Mouse (Mus musculus) CH12.LX (cell line): ENCODE data around the gene Plch2. TPM values are rescaled to one million over a fixed set of nuclear protein-coding genes. Genes with fewer than 3 reads are reported as not detected.

ENCODE experiments used
- DNase-seq: peaks from one replicate; pipeline ENCODE4 v3.0.0-alpha.2; 2013; ENCODE audit errors: extremely low read depth
- H3K27ac ChIP-seq: 2 replicates; pipeline ENCODE4 v1.5.1; 2012; ENCODE audit warnings: low read depth, mild to moderate bottlenecking, control low read depth, moderate library complexity; ENCODE audit not compliant: insufficient read depth
- H3K27me3 ChIP-seq: replicated peaks from 2 replicates; pipeline ENCODE3; 2012; ENCODE audit warnings: inconsistent platforms
- H3K36me3 ChIP-seq, 2 experiments: replicated peaks in 1 of 2; 2 replicates each; pipeline versions ENCODE3 to v1.6.1; 2012; ENCODE audit warnings: inconsistent platforms in 1 of 2, low read length in 1 of 2, mild to moderate bottlenecking in 1 of 2, mixed read lengths in 1 of 2, moderate library complexity in 1 of 2; ENCODE audit not compliant: control insufficient read depth in 1 of 2, insufficient read depth in 1 of 2
- H3K4me1 ChIP-seq, 2 experiments: 2 replicates each; pipeline ENCODE4 v1.6.1; 2012; ENCODE audit warnings: inconsistent platforms in 1 of 2, moderate library complexity in 1 of 2; ENCODE audit not compliant: insufficient read depth in 2 of 2, control insufficient read depth in 1 of 2
- H3K4me2 ChIP-seq: 2 replicates; pipeline ENCODE4 v1.6.1; 2012; ENCODE audit warnings: low read depth, mild to moderate bottlenecking, control low read depth; ENCODE audit not compliant: poor library complexity, insufficient read depth, severe bottlenecking
- H3K4me3 ChIP-seq, 3 experiments: fragments of 150-350 bp in 1 of 3; sonication (generic) in 1 of 3; replicated peaks in 1 of 3; 2 replicates each; pipeline versions ENCODE3 to v1.5.1; 2011 to 2012; ENCODE audit warnings: low read depth in 2 of 3, low read length in 2 of 3, mild to moderate bottlenecking in 2 of 3, moderate library complexity in 2 of 3, control low read depth in 1 of 3, improper control_type of control experiment in 1 of 3, inconsistent platforms in 1 of 3, mixed read lengths in 1 of 3; ENCODE audit not compliant: poor library complexity in 1 of 3
- H3K79me2 ChIP-seq: replicated peaks from 2 replicates; pipeline ENCODE4 v1.6.1; 2012; ENCODE audit warnings: mild to moderate bottlenecking, moderate library complexity; ENCODE audit not compliant: control insufficient read depth, poor library complexity, insufficient read depth, severe bottlenecking; ENCODE audit errors: extremely low read depth
- H3K9ac ChIP-seq: 2 replicates; pipeline ENCODE4 v1.6.1; 2012; ENCODE audit warnings: low read depth, mild to moderate bottlenecking, control low read depth, moderate library complexity; ENCODE audit not compliant: insufficient read depth
- H3K9me3 ChIP-seq: replicated peaks from 2 replicates; pipeline ENCODE3; 2012; ENCODE audit warnings: low read length, inconsistent platforms, mixed read lengths
- BHLHE40 ChIP-seq: IDR thresholded peaks from 2 replicates; pipeline ENCODE4 v1.6.1; 2011; ENCODE audit warnings: mild to moderate bottlenecking, low read depth, low read length, improper control_type of control experiment
- CHD1 ChIP-seq: IDR thresholded peaks from 2 replicates; pipeline ENCODE4 v1.6.1; 2012; ENCODE audit warnings: low read depth, low read length, improper control_type of control experiment, inconsistent platforms
- CHD2 ChIP-seq: IDR thresholded peaks from 2 replicates; pipeline ENCODE4 v1.6.1; 2011; ENCODE audit warnings: low read length, improper control_type of control experiment
- CTCF ChIP-seq, 2 experiments: IDR thresholded peaks in 1 of 2; conservative IDR thresholded peaks in 1 of 2; 2 replicates each; pipeline ENCODE4 v1.5.1; 2011 to 2012; ENCODE audit warnings: low read depth in 2 of 2, low read length in 2 of 2, improper control_type of control experiment in 1 of 2, inconsistent platforms in 1 of 2, mild to moderate bottlenecking in 1 of 2, moderate library complexity in 1 of 2
- E2F4 ChIP-seq: IDR thresholded peaks from 2 replicates; pipeline ENCODE4 v1.6.1; 2011; ENCODE audit warnings: low read depth, low read length, improper control_type of control experiment; ENCODE audit not compliant: insufficient replicate concordance
- ELF1 ChIP-seq: IDR thresholded peaks from 2 replicates; pipeline ENCODE4 v1.6.1; 2014; ENCODE audit warnings: low read depth, mild to moderate bottlenecking, inconsistent platforms, low read length, improper control_type of control experiment
- EP300 ChIP-seq: IDR thresholded peaks from 2 replicates; pipeline ENCODE4 v1.6.1; 2011; ENCODE audit warnings: low read length, improper control_type of control experiment
- ETS1 ChIP-seq: conservative IDR thresholded peaks from 2 replicates; pipeline ENCODE4 v1.6.1; 2012; ENCODE audit warnings: low read depth, mild to moderate bottlenecking, inconsistent platforms, low read length, improper control_type of control experiment, moderate library complexity
- GABPA ChIP-seq: IDR thresholded peaks from 2 replicates; pipeline ENCODE4 v1.6.1; 2012; ENCODE audit warnings: low read depth, low read length, improper control_type of control experiment, inconsistent platforms; ENCODE audit not compliant: insufficient replicate concordance
- HCFC1 ChIP-seq: IDR thresholded peaks from 2 replicates; pipeline ENCODE4 v1.6.1; 2012; ENCODE audit warnings: low read depth, mild to moderate bottlenecking, inconsistent platforms, low read length, improper control_type of control experiment
- IRF4 ChIP-seq: IDR thresholded peaks from 2 replicates; pipeline ENCODE4 v1.6.1; 2014; ENCODE audit warnings: low read depth, mild to moderate bottlenecking, inconsistent platforms, low read length, improper control_type of control experiment
- JUN ChIP-seq: IDR thresholded peaks from 2 replicates; pipeline ENCODE4 v1.6.1; 2011; ENCODE audit warnings: low read depth, mild to moderate bottlenecking, low read length, improper control_type of control experiment, moderate library complexity; ENCODE audit not compliant: insufficient read depth
- JUND ChIP-seq: conservative IDR thresholded peaks from 2 replicates; pipeline ENCODE4 v1.6.1; 2011; ENCODE audit warnings: low read depth, low read length, improper control_type of control experiment
- KAT2A ChIP-seq: IDR thresholded peaks from 2 replicates; pipeline ENCODE4 v1.6.1; 2012; ENCODE audit warnings: low read length, improper control_type of control experiment, inconsistent platforms; ENCODE audit not compliant: insufficient replicate concordance
- MAFK ChIP-seq: IDR thresholded peaks from 2 replicates; pipeline ENCODE4 v1.6.1; 2011; ENCODE audit warnings: low read length, improper control_type of control experiment; ENCODE audit not compliant: insufficient replicate concordance
- MAX ChIP-seq: IDR thresholded peaks from 2 replicates; pipeline ENCODE4 v1.6.1; 2011; ENCODE audit warnings: low read length, improper control_type of control experiment
- MAZ ChIP-seq: IDR thresholded peaks from 2 replicates; pipeline ENCODE4 v1.6.1; 2012; ENCODE audit warnings: low read depth, mild to moderate bottlenecking, inconsistent platforms, low read length, improper control_type of control experiment, moderate library complexity
- MEF2A ChIP-seq: IDR thresholded peaks from 2 replicates; pipeline ENCODE4 v1.6.1; 2014; ENCODE audit warnings: low read depth, mild to moderate bottlenecking, inconsistent platforms, low read length, improper control_type of control experiment, borderline replicate concordance
- MXI1 ChIP-seq: IDR thresholded peaks from 2 replicates; pipeline ENCODE4 v1.6.1; 2011; ENCODE audit warnings: mild to moderate bottlenecking, low read depth, low read length, improper control_type of control experiment
- MYC ChIP-seq: IDR thresholded peaks from 2 replicates; pipeline ENCODE4 v1.6.1; 2011; ENCODE audit warnings: low read depth, mild to moderate bottlenecking, improper control_type of control experiment, low read length
- NELFE ChIP-seq: IDR thresholded peaks from 2 replicates; pipeline ENCODE4 v1.6.1; 2011; ENCODE audit warnings: low read depth, low read length, improper control_type of control experiment
- NRF1 ChIP-seq: IDR thresholded peaks from 2 replicates; pipeline ENCODE4 v1.6.1; 2014; ENCODE audit warnings: low read depth, mild to moderate bottlenecking, inconsistent platforms, low read length, improper control_type of control experiment, moderate library complexity
- PAX5 ChIP-seq: IDR thresholded peaks from 2 replicates; pipeline ENCODE4 v1.6.1; 2012; ENCODE audit warnings: low read length, inconsistent platforms, mixed read lengths
- POLR2A ChIP-seq: IDR thresholded peaks from 2 replicates; pipeline ENCODE4 v1.6.1; 2011; ENCODE audit warnings: low read depth, mild to moderate bottlenecking, improper control_type of control experiment, low read length
- POLR2AphosphoS2 ChIP-seq: IDR thresholded peaks from 2 replicates; pipeline ENCODE4 v1.6.1; 2011; ENCODE audit warnings: low read depth, low read length, improper control_type of control experiment
- RAD21 ChIP-seq: IDR thresholded peaks from 2 replicates; pipeline ENCODE4 v1.6.1; 2011; ENCODE audit warnings: low read depth, mild to moderate bottlenecking, low read length, improper control_type of control experiment, moderate library complexity
- RCOR1 ChIP-seq: conservative IDR thresholded peaks from 2 replicates; pipeline ENCODE4 v1.6.1; 2012; ENCODE audit warnings: low read depth, mild to moderate bottlenecking, inconsistent platforms, low read length, improper control_type of control experiment
- SIN3A ChIP-seq: IDR thresholded peaks from 2 replicates; pipeline ENCODE4 v1.6.1; 2012; ENCODE audit warnings: low read length, improper control_type of control experiment, inconsistent platforms
- SMC3 ChIP-seq: IDR thresholded peaks from 2 replicates; pipeline ENCODE4 v1.6.1; 2011; ENCODE audit warnings: low read depth, low read length, improper control_type of control experiment
- TBP ChIP-seq: conservative IDR thresholded peaks from 2 replicates; pipeline ENCODE4 v1.6.1; 2011; ENCODE audit warnings: low read depth, low read length, improper control_type of control experiment
- TCF12 ChIP-seq: IDR thresholded peaks from 2 replicates; pipeline ENCODE4 v1.6.1; 2014; ENCODE audit warnings: low read depth, mild to moderate bottlenecking, inconsistent platforms, low read length, improper control_type of control experiment
- UBTF ChIP-seq: IDR thresholded peaks from 2 replicates; pipeline ENCODE4 v1.6.1; 2012; ENCODE audit warnings: low read depth, mild to moderate bottlenecking, inconsistent platforms, low read length, improper control_type of control experiment, moderate library complexity
- USF1 ChIP-seq: IDR thresholded peaks from 2 replicates; pipeline ENCODE4 v1.6.1; 2014; ENCODE audit warnings: low read depth, mild to moderate bottlenecking, inconsistent platforms, low read length, improper control_type of control experiment
- USF2 ChIP-seq: conservative IDR thresholded peaks from 2 replicates; pipeline ENCODE4 v1.6.1; 2011; ENCODE audit warnings: low read depth, low read length, improper control_type of control experiment
- ZC3H11A ChIP-seq: IDR thresholded peaks from 2 replicates; pipeline ENCODE4 v1.6.1; 2012; ENCODE audit warnings: low read depth, mild to moderate bottlenecking, inconsistent platforms, low read length, improper control_type of control experiment
- ZKSCAN1 ChIP-seq: IDR thresholded peaks from 2 replicates; pipeline ENCODE4 v1.6.1; 2012; ENCODE audit warnings: low read depth, inconsistent platforms, low read length, improper control_type of control experiment, borderline replicate concordance
- ZMIZ1 ChIP-seq: IDR thresholded peaks from 2 replicates; pipeline ENCODE4 v1.6.1; 2012; ENCODE audit warnings: low read depth, mild to moderate bottlenecking, inconsistent platforms, low read length, improper control_type of control experiment
- ZNF384 ChIP-seq: IDR thresholded peaks from 2 replicates; pipeline ENCODE4 v1.6.1; 2012; ENCODE audit warnings: low read depth, low read length, improper control_type of control experiment, inconsistent platforms
- dilution Hi-C: fragments of 300-500 bp; cut with MboI; formaldehyde crosslinking; loops from 2 replicates; pipeline ENCODE4 v1.14.3; 2020; ENCODE audit warnings: low sequenced_read_pairs; ENCODE audit not compliant: extremely low pct_unique_long_range_greater_than_20kb, extremely low pct_ligation_motif_present
- in situ Hi-C: fragments of 300-500 bp; cut with MboI; formaldehyde crosslinking; loops from 3 replicates; pipeline ENCODE4 v1.14.3; 2019; ENCODE audit warnings: low sequenced_read_pairs, low pct_ligation_motif_present, low pct_unique_long_range_greater_than_20kb, mixed read lengths
- polyA plus RNA-seq: library from polyadenylated mRNA; unstranded; fragments of >175 nt; gene quantifications from 2 replicates; pipeline ENCODE4 v1.2.1, GENCODE M21; 2012; ENCODE audit warnings: low read depth; ENCODE audit not compliant: insufficient read length
- total RNA-seq, 2 experiments: library from RNA; depleted of rRNA; stranded (reverse); fragments of 300-350 nt in 1 of 2; fragments of >200 nt in 1 of 2; gene quantifications; 2 replicates each; pipeline ENCODE4 v1.2.3; 2012 to 2014

Gene Plch2
- total and polyA plus RNA-seq, 3 experiments = 0.04 to 0.47 (median 0.17) TPM

GRCm38 (mm10) chr4:154942632-154943322 lies 113.8 kb downstream of the Plch2 start:
- TF ChIP-seq SIN3A (no peak), CHD2 (0 out of 2 replicates have a peak, but pooled peaks have one; percentile 23), POLR2AphosphoS2 (no peak), CHD1 (no peak; the same call in 1 of the 2 replicates), NELFE (0 out of 2 replicates have a peak, but pooled peaks have one; percentile 52), EP300 (peak; percentile 64), MAZ (no peak; the same call in 1 of the 2 replicates), ELF1 (no peak), SMC3 (no peak), MYC (peak; percentile 63; the same call in 1 of the 2 replicates), CTCF (conservative IDR thresholded peaks at IDR 0.05 in 1 of 2, IDR thresholded peaks at IDR 0.05 in 1 of 2; ENCODE audit: low read depth in 2 of 2, low read length in 2 of 2) (no peak), ETS1 (peak; percentile 72), BHLHE40 (peak; percentile 86), HCFC1 (no peak; the same call in none of the 2 replicates), NRF1 (no peak), MXI1 (no peak), JUN (no peak; the same call in none of the 2 replicates), POLR2A (no peak; the same call in none of the 2 replicates), RCOR1 (0 out of 2 replicates have a peak, but pooled peaks have one; percentile 21), UBTF (no peak), KAT2A (no peak), ZMIZ1 (peak; percentile 98), ZKSCAN1 (no peak), USF2 (no peak), MEF2A (peak; percentile 49; the same call in 1 of the 2 replicates), IRF4 (no peak), GABPA (no peak), TBP (peak; percentile 80), TCF12 (peak; percentile 56; the same call in 1 of the 2 replicates), MAX (peak; percentile 50; the same call in 1 of the 2 replicates), PAX5 (no peak), RAD21 (no peak), ZC3H11A (no peak), E2F4 (no peak), MAFK (no peak), JUND (no peak; the same call in 1 of the 2 replicates), USF1 (no peak), ZNF384 (peak; percentile 8; the same call in 1 of the 2 replicates)
- Histone ChIP-seq H3K36me3 (no peaks in the 10 kb centered on the region), H3K4me1 (peaks cover 26 to 50% of the 10 kb centered on the region in 2 experiments), H3K9ac (no peak overlapping the region; the same call in 1 of the 2 replicates), H3K27me3 (no peaks in the 10 kb centered on the region), H3K27ac (peak overlapping the region; percentile 95), H3K4me3 (peak overlapping the region; percentile 5 to 36 (median 8)), H3K9me3 (peaks cover 7% of the 10 kb centered on the region), H3K4me2 (peak overlapping the region; percentile 8), H3K79me2 (no peaks in the 10 kb centered on the region)
- DNase-seq = peak; percentile 86
- in situ Hi-C loops (loop anchor here (5.0 to 25.0 kb wide), 4 partner anchors 35 to 805 kb away; partner anchors contain the start of genes Trp73 and Wrap73), dilution Hi-C loops (no loop called here)
